Mouse (Mus musculus) heart, embryonic 13.5 days (tissue): ENCODE data around the gene Rab31. TPM values are rescaled to one million over a fixed set of nuclear protein-coding genes. Genes with fewer than 3 reads are reported as not detected.

Experiments
- ATAC-seq: fragments of 200-750 bp; cut with Nextera tagmentation; 2 replicates; pipeline ENCODE4 v1.8.0; 2017; ENCODE audit warnings: moderate TSS enrichment; ENCODE audit not compliant: insufficient number of reproducible peaks, low FRiP score, low TSS enrichment; ENCODE audit errors: extremely low read depth
- H3K27ac ChIP-seq: fragments of 300-500 bp; sonication (generic); replicated peaks from 2 replicates; pipeline ENCODE4 v1.5.1; 2015; ENCODE audit warnings: moderate library complexity, mild to moderate bottlenecking, inconsistent platforms
- H3K27me3 ChIP-seq: fragments of 300-500 bp; sonication (generic); replicated peaks from 2 replicates; pipeline ENCODE4 v1.6.1; 2015; ENCODE audit warnings: mild to moderate bottlenecking, inconsistent platforms
- H3K36me3 ChIP-seq: fragments of 300-500 bp; sonication (generic); 2 replicates; pipeline ENCODE4 v1.6.1; 2015; ENCODE audit warnings: mild to moderate bottlenecking, inconsistent platforms
- H3K4me1 ChIP-seq: fragments of 300-500 bp; sonication (generic); 2 replicates; pipeline ENCODE4 v1.6.1; 2015; ENCODE audit warnings: inconsistent platforms
- H3K4me2 ChIP-seq: fragments of 300-500 bp; sonication (generic); 2 replicates; pipeline ENCODE4 v1.6.1; 2015; ENCODE audit warnings: inconsistent platforms, mild to moderate bottlenecking, moderate library complexity
- H3K4me3 ChIP-seq: fragments of 300-500 bp; sonication (generic); 2 replicates; pipeline ENCODE4 v1.5.1; 2015; ENCODE audit warnings: moderate library complexity, mild to moderate bottlenecking, inconsistent platforms
- H3K9ac ChIP-seq: fragments of 300-500 bp; sonication (generic); 2 replicates; pipeline ENCODE4 v1.6.1; 2015; ENCODE audit warnings: inconsistent platforms, mild to moderate bottlenecking, moderate library complexity
- H3K9me3 ChIP-seq: fragments of 300-500 bp; sonication (generic); 2 replicates; pipeline ENCODE4 v1.6.1; 2016; ENCODE audit warnings: inconsistent platforms
- WGBS: fragments of 180-500 bp; shearing (Covaris S2); methylation state at CpG from one replicate; pipeline ENCODE4 v1.1.7; 2015; ENCODE audit warnings: mixed read lengths; 5-methylcytosine and 5-hydroxymethylcytosine counted together
- polyA plus RNA-seq: library from polyadenylated mRNA; unstranded; fragments of >200 nt; fragmentation: Nextera tagmentation; extraction: Ambion mirVana; gene quantifications from 2 replicates; pipeline ENCODE4 v1.2.1, GENCODE M21; 2015

The Rab31 gene
- polyA plus RNA-seq, 1 experiment from 2014 or later, result 23.9 TPM

- 86% methylated on average over 5 of the region's 5 CpGs for WGBS
- Histone ChIP-seq H3K4me3 (no peak overlapping the region), H3K27me3 (no peaks in the 10 kb centered on the region), H3K9ac (no peak overlapping the region), H3K4me2 (no peak overlapping the region), H3K36me3 (peaks cover 16% of the 10 kb centered on the region), H3K9me3 (no peaks in the 10 kb centered on the region), H3K27ac (no peak overlapping the region), H3K4me1 (no peaks in the 10 kb centered on the region)
- no peak for ATAC-seq
Observed at GRCm38 (mm10) chr17:65719826-65720225, 52.7 kb downstream of the Rab31 start.

GRCm38 (mm10) chr17:65718578-65718977, 54.0 kb downstream of the Rab31 start:
- Histone ChIP-seq H3K9ac (no peak overlapping the region), H3K4me3 (no peak overlapping the region), H3K27me3 (no peaks in the 10 kb centered on the region), H3K4me1 (no peaks in the 10 kb centered on the region), H3K4me2 (no peak overlapping the region), H3K27ac (no peak overlapping the region), H3K36me3 (peaks cover 16% of the 10 kb centered on the region), H3K9me3 (no peaks in the 10 kb centered on the region)
- 93% methylated on average over 2 of the region's 2 CpGs for WGBS
- no peak for ATAC-seq

GRCm38 (mm10) chr17:65717658-65718199, 54.8 kb downstream of the Rab31 start:
- no peaks in the 10 kb centered on the region for H3K27me3 ChIP-seq
- no peak for ATAC-seq
- WGBS, result 64% methylated on average over 4 of the region's 4 CpGs
- H3K27ac ChIP-seq, result no peak overlapping the region
- H3K4me1 ChIP-seq, result no peaks in the 10 kb centered on the region
- no peak overlapping the region for H3K4me2 ChIP-seq
- H3K4me3 ChIP-seq, result no peak overlapping the region
- H3K9me3 ChIP-seq, result no peaks in the 10 kb centered on the region
- H3K9ac ChIP-seq, result no peak overlapping the region
- H3K36me3 ChIP-seq, result peaks cover 16% of the 10 kb centered on the region

- Histone ChIP-seq H3K9me3 (peaks cover 13% of the 10 kb centered on the region), H3K27ac (no peak overlapping the region), H3K36me3 (peaks cover 17% of the 10 kb centered on the region), H3K4me1 (no peaks in the 10 kb centered on the region), H3K4me2 (no peak overlapping the region), H3K9ac (no peak overlapping the region), H3K4me3 (no peak overlapping the region), H3K27me3 (no peaks in the 10 kb centered on the region)
- 68% methylated on average over 8 of the region's 8 CpGs for WGBS
- ATAC-seq, result no peak
Observed at GRCm38 (mm10) chr17:65714060-65714459, 58.5 kb downstream of the Rab31 start.

GRCm38 (mm10) chr17:65712861-65713535, 59.6 kb downstream of the Rab31 start:
- no peak for ATAC-seq
- Histone ChIP-seq H3K36me3 (peaks cover 17% of the 10 kb centered on the region), H3K27me3 (no peaks in the 10 kb centered on the region), H3K27ac (no peak overlapping the region), H3K4me3 (no peak overlapping the region), H3K4me2 (no peak overlapping the region), H3K9ac (no peak overlapping the region), H3K9me3 (peaks cover 13% of the 10 kb centered on the region), H3K4me1 (no peaks in the 10 kb centered on the region)
- WGBS, result 89% methylated on average over 13 of the region's 13 CpGs

- Histone ChIP-seq H3K9ac (no peak overlapping the region), H3K4me3 (no peak overlapping the region), H3K4me2 (no peak overlapping the region), H3K27ac (no peak overlapping the region), H3K36me3 (peaks cover 17% of the 10 kb centered on the region), H3K9me3 (peaks cover 13% of the 10 kb centered on the region), H3K27me3 (no peaks in the 10 kb centered on the region), H3K4me1 (no peaks in the 10 kb centered on the region)
- ATAC-seq, result no peak
- WGBS, result 88% methylated on average over 5 of the region's 5 CpGs
Observed at GRCm38 (mm10) chr17:65711779-65712178, 60.8 kb downstream of the Rab31 start.

- H3K27ac ChIP-seq, result no peak overlapping the region
- H3K9ac ChIP-seq, result no peak overlapping the region
- no peak overlapping the region for H3K4me3 ChIP-seq
- WGBS, result 87% methylated on average over 11 of the region's 11 CpGs
- no peak for ATAC-seq
- no peaks in the 10 kb centered on the region for H3K27me3 ChIP-seq
- H3K4me1 ChIP-seq, result no peaks in the 10 kb centered on the region
- H3K9me3 ChIP-seq, result peaks cover 13% of the 10 kb centered on the region
- no peak overlapping the region for H3K4me2 ChIP-seq
- peaks cover 17% of the 10 kb centered on the region for H3K36me3 ChIP-seq
Observed at GRCm38 (mm10) chr17:65710576-65710975, 62.0 kb downstream of the Rab31 start.

- WGBS, result 65% methylated on average over 5 of the region's 5 CpGs
- no peak overlapping the region for H3K27ac ChIP-seq
- peaks cover 4% of the 10 kb centered on the region for H3K36me3 ChIP-seq
- peaks cover under 1% of the 10 kb centered on the region for H3K9me3 ChIP-seq
- H3K4me2 ChIP-seq, result no peak overlapping the region
- no peak overlapping the region for H3K9ac ChIP-seq
- no peak overlapping the region for H3K4me3 ChIP-seq
- no peak for ATAC-seq
- H3K4me1 ChIP-seq, result peaks cover 24% of the 10 kb centered on the region
- no peaks in the 10 kb centered on the region for H3K27me3 ChIP-seq
Observed at GRCm38 (mm10) chr17:65706220-65706619, 66.3 kb downstream of the Rab31 start.

- no peak overlapping the region for H3K4me3 ChIP-seq
- no peak overlapping the region for H3K27ac ChIP-seq
- no peak for ATAC-seq
- no peak overlapping the region for H3K9ac ChIP-seq
- no peaks in the 10 kb centered on the region for H3K27me3 ChIP-seq
- H3K36me3 ChIP-seq, result no peaks in the 10 kb centered on the region
- no peak overlapping the region for H3K4me2 ChIP-seq
- 63% methylated on average over 13 of the region's 13 CpGs for WGBS
- H3K4me1 ChIP-seq, result peaks cover 24% of the 10 kb centered on the region
- H3K9me3 ChIP-seq, result no peaks in the 10 kb centered on the region
Observed at GRCm38 (mm10) chr17:65703527-65704391, 68.8 kb downstream of the Rab31 start.

- Histone ChIP-seq H3K9ac (no peak overlapping the region), H3K27me3 (no peaks in the 10 kb centered on the region), H3K4me1 (peaks cover 24% of the 10 kb centered on the region), H3K4me3 (no peak overlapping the region), H3K9me3 (no peaks in the 10 kb centered on the region), H3K36me3 (peaks cover 7% of the 10 kb centered on the region), H3K27ac (peak overlapping the region; percentile 88), H3K4me2 (peak overlapping the region; percentile 25)
- WGBS, result 50% methylated on average over 13 of the region's 13 CpGs
- ATAC-seq, result peak; percentile 56; the same call in 1 of the 2 replicates
Observed at GRCm38 (mm10) chr17:65701797-65702566, 70.6 kb downstream of the Rab31 start.

- no peak overlapping the region for H3K4me2 ChIP-seq
- 74% methylated on average over 8 of the region's 8 CpGs for WGBS
- ATAC-seq, result no peak
Observed at GRCm38 (mm10) chr17:65701356-65701755, 71.2 kb downstream of the Rab31 start.

More at GRCm38 (mm10) chr17:65701356-65701755, 71.2 kb downstream of the Rab31 start:
- H3K4me1 ChIP-seq, result peaks cover 24% of the 10 kb centered on the region
- no peaks in the 10 kb centered on the region for H3K9me3 ChIP-seq
- no peak overlapping the region for H3K4me3 ChIP-seq
- H3K27me3 ChIP-seq, result no peaks in the 10 kb centered on the region
- peaks cover 10% of the 10 kb centered on the region for H3K36me3 ChIP-seq
- H3K27ac ChIP-seq, result peak overlapping the region; percentile 88
- H3K9ac ChIP-seq, result no peak overlapping the region
